Mouse (Mus musculus): ENCODE results near the gene Gm9844.

- TF ChIP-seq CTCF (IDR thresholded peaks at IDR 0.05) (no peak), EP300 (IDR thresholded peaks at IDR 0.05) (no peak)
Observed at GRCm38 (mm10) chr7:24851596-24852325, 10.3 kb upstream of the Gm9844 start.
